Mouse (Mus musculus): ENCODE measurements around the gene Kpna1. TPM values are rescaled to one million over a fixed set of nuclear protein-coding genes. Genes with fewer than 3 reads are reported as not detected.

Kpna1 gene
- total RNA-seq, 2 experiments from 2014 or later, result 96.7 to 118 TPM

- intact Hi-C loops (cut with DNase I; ENCODE audit: low total_unique reads), result no loop called here
- DNase-seq, result peak; percentile 26
These were observed 84.8 kb downstream of the Kpna1 start for GRCm38 (mm10) chr16:36063315-36063714.

GRCm38 (mm10) chr16:36064904-36065303 is 86.4 kb downstream of the Kpna1 start:
- no peak for DNase-seq
- intact Hi-C loops (cut with DNase I; ENCODE audit: low total_unique reads), result no loop called here

- intact Hi-C loops (cut with DNase I; ENCODE audit: low total_unique reads), result no loop called here
- no peak for DNase-seq
These were observed 89.1 kb downstream of the Kpna1 start for GRCm38 (mm10) chr16:36067694-36068093.

GRCm38 (mm10) chr16:36068356-36068755 is 89.8 kb downstream of the Kpna1 start:
- intact Hi-C loops (cut with DNase I; ENCODE audit: low total_unique reads), result no loop called here
- DNase-seq, result no peak

- no peak for DNase-seq
- intact Hi-C loops (cut with DNase I; ENCODE audit: low total_unique reads), result no loop called here
These were observed 91.4 kb downstream of the Kpna1 start for GRCm38 (mm10) chr16:36069819-36070575.

- DNase-seq, result no peak
- intact Hi-C loops (cut with DNase I; ENCODE audit: low total_unique reads), result no loop called here
These were observed 92.5 kb downstream of the Kpna1 start for GRCm38 (mm10) chr16:36071071-36071449.

GRCm38 (mm10) chr16:36071450-36072379 is 93.2 kb downstream of the Kpna1 start, which contains the start of the genes Fam162a and Ccdc58:
Fam162a (minus strand) TSS chr16:36071594.
Ccdc58 (plus strand) TSS chr16:36071685.
- peak; percentile 94 for DNase-seq

GRCm38 (mm10) chr16:36072410-36073011 is 94.0 kb downstream of the Kpna1 start:
- intact Hi-C loops (cut with DNase I; ENCODE audit: low total_unique reads), result no loop called here
- no peak for DNase-seq

More at GRCm38 (mm10) chr16:36071450-36072379, 93.2 kb downstream of the Kpna1 start, which contains the start of the genes Fam162a and Ccdc58:
- intact Hi-C loops (cut with DNase I; ENCODE audit: low total_unique reads), result no loop called here

GRCm38 (mm10) chr16:36074772-36075171 is 96.2 kb downstream of the Kpna1 start:
- intact Hi-C loops (cut with DNase I; ENCODE audit: low total_unique reads), result no loop called here
- no peak for DNase-seq

- intact Hi-C loops (cut with DNase I; ENCODE audit: low total_unique reads), result no loop called here
- DNase-seq, result no peak
These were observed 101.4 kb downstream of the Kpna1 start for GRCm38 (mm10) chr16:36079916-36080315.

Other genes starting within 250 kb of the Kpna1 start
- gene Dirc2, start 209.4 kb upstream of the Kpna1 start, total RNA-seq (2021), result 10 to 100 TPM; 37.5 to 49.7 TPM
- 1 to 10 TPM; 2.0 to 2.6 TPM for gene Hspbap1, start 208.4 kb upstream of the Kpna1 start, total RNA-seq (2021)
- 1 to 10 TPM; 3.0 to 3.3 TPM for gene Parp14, start 107.2 kb upstream of the Kpna1 start, total RNA-seq (2021)
- 1 to 10 TPM; 5.2 to 5.5 TPM for gene Parp9, start 40.3 kb upstream of the Kpna1 start, total RNA-seq (2021)
- gene Dtx3l, start 39.6 kb upstream of the Kpna1 start, total RNA-seq (2021), result 1 to 10 TPM; 4.5 to 4.9 TPM
- 1 to 10 TPM; 2.1 to 2.3 TPM for gene Wdr5b, start 62.4 kb downstream of the Kpna1 start, total RNA-seq (2021)
- gene Fam162a, start 92.8 kb downstream of the Kpna1 start, total RNA-seq (2021), result 100 to 1,000 TPM; 133 TPM
- gene Ccdc58, start 92.9 kb downstream of the Kpna1 start, total RNA-seq (2021), result 10 to 100 TPM; 30.7 to 31.3 TPM
- gene Csta1, start 152.5 kb downstream of the Kpna1 start, total RNA-seq (2021), result not detected
- gene Stfa2l1, start 178.1 kb downstream of the Kpna1 start, total RNA-seq (2021), result not detected
- gene Gm5483, start 205.5 kb downstream of the Kpna1 start, total RNA-seq (2021), result not detected
- gene Gm5416, start 231.7 kb downstream of the Kpna1 start, total RNA-seq (2021), result not detected
- gene 2010005H15Rik, start 242.7 kb downstream of the Kpna1 start, total RNA-seq (2021), result not detected